Mouse (Mus musculus) kidney, postnatal 14 days (tissue): ENCODE measurements around the gene Mtg2.

ENCODE experiments used
- DNase-seq: peaks from one replicate; pipeline ENCODE4 v3.0.0; 2022; ENCODE audit warnings: mixed read lengths

Gene Mtg2

GRCm38 (mm10) chr2:180107081-180107480 is 36.7 kb downstream of the Mtg2 start:
- DNase-seq = no peak

DNA sequence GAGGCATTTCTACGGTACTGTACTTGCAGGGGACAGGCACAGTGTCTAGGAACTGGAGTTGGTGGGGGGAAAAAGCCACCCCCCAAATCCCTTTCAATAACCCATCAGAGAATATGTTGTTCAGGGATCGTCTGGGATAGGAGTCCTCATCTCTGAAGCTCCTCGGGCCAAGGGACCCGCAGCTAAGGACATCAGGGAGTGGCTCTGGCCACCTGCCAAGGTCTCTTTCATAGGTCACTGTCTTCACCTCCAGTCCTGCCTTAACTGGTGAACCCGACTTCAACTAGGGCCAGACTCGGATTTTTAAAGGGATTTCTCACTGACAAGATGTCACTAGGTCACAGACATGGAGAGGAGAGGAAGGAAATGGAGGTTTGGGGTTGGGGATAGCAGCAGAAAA is 37.9 kb downstream of the Mtg2 start:
- no peak for DNase-seq

DNA sequence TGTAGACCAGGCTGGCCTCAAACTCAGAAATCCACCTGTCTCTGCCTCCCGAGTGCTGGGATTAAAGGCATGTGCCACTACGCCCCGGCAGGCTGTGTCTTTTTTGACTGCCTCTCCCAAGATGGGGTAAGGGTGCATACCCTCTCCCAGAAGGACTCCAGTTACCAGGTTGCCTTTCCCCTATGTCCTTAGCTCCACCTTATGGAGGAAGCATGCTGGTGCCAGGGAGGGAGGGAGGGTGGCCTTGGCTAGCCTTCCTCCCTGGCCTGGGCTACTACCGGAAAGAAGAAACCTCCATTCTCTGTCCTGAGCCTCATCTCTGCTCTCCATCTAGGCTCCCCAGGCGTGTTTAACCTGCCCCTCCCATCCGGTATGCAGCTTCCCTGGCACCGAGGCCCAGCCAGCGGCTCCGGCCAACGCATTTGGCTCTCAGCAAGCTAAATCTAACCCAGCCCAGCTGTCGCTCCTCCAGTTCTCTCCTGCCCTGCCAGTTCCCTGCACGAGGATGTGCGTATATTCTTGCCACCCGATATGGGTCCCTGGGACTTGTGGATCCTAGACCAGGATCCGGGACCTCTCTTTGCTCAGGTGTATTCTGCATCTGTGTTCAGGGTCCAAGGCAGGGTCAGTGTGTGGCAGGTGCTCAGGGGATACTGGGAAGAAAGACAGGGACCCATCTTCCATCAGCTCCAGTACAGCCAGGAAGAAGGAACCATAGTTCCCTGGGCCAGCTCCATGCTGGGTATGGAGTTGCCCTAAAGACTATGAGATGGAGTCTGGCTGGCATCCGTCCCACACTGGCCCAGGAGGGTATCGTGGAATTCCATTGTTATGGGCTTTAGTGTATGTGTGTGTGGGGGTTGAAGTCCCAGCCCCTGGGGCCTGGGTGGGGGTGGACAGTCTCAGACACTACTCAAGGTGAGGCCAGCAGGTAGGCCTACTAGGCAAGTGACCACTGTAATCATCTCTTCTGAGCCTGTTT is 43.8 kb downstream of the Mtg2 start:
- DNase-seq = no peak

- peak; percentile 65 for DNase-seq
These were observed 44.9 kb downstream of the Mtg2 start for GRCm38 (mm10) chr2:180115279-180115678.

GRCm38 (mm10) chr2:180116081-180116493 is 45.7 kb downstream of the Mtg2 start:
- DNase-seq = no peak

- DNase-seq = no peak
These were observed 46.5 kb downstream of the Mtg2 start for GRCm38 (mm10) chr2:180116741-180117484.

- DNase-seq = no peak
These were observed 47.3 kb downstream of the Mtg2 start for GRCm38 (mm10) chr2:180117485-180118194.

DNA sequence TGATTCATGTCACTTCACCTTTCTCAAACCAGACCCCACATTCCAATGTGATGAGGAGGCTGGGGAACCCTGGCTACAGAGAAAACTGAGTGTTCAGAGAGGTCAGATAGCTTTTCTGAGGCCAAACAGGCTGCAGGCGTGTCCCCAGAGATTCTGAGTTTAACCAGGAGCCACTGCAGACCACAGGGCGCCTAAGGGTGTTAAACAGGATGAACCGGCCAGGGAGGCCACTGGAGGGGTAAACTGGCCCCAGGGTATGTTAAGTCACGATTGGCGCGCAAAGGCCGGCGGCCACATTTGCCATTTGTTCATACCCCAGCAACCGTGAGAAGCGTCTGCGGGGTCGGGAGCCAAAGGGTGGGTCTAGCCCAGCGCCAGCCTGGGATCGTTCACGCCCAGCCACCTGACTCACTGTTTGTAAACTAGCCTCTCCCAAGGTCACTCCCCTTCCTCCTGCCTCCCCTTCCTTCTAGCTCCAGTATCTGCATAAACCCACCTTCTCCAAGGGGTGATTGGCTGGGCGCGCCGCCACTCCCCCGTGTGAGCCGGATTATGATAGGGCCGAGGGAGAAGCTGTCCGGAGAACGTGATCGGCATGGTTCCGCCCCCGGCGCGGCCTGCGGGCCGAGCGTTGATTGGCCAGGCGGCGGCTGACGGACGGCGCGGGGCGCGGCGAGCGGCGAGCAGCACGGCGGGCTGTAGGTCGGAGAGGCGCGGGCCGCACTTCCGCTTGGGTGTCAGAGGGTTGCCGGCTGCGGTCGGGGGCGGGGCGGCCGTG is 48.5 kb downstream of the Mtg2 start, which contains the start of gene Osbpl2:
Gene Osbpl2, plus strand, starts transcription at position 646 of the 778 bp plus-strand sequence.
- DNase-seq = peak; percentile 100

DNA sequence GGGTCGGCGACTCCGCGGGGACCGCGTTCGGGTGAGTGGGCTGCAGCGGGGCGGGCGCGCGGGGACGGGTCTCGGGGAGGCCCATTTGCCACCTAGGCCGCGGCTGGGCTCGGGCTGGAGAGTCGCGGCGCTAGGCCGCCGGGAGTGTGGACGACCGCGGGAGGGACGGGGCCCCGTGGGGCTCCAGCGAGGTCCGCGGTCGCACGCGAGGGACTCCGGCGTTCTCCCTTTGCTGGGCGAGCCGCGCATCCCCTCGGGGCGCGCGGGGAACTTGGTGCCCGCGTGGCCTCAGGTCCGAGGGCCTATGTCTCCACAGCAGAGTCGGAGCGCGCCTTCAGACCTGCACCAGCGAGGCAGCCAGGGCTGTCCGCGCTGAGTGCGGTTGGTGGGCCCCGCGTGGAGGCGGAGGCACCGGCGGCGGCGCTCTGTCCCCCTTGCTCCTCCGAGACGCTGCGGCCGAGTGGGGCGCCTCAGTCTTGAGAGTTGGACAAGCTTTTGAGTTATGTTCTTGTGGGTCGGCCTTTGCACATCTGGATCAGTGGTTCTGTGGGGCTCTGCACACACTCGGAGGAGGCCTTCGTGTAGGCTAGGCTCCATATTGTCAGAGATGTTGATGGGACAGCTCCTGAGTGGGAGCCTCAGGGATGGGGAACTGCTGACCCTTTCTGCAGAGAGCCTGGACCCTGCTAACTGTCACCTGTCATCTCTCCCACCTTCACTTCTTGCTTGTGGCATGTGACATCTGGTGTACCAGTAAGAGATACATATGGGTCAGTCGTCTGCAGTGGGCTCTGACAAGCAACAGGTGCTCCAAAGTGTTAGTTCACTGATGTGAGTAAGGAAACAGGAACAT is 49.3 kb downstream of the Mtg2 start:
- no peak for DNase-seq

- no peak for DNase-seq
These were observed 49.9 kb downstream of the Mtg2 start for GRCm38 (mm10) chr2:180120292-180120761.

DNA sequence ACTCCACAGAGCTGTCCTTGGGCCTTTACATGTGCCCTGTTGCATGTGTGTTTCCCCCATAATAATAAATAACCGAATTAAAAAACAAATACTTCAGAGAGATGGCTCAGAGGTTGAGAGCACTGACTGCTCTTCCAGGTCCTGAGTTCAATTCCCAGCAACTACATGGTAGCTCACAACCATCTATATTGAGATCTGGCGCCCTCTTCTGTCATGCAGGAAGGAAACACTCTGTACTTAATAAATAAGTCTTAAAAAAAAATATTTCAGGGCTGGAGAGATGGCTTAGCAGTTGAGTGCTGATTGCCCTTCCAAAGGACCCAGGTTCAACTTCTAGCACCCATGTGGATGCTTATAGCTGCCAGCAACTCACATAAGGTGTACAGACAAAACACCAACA is 53.8 kb downstream of the Mtg2 start:
- no peak for DNase-seq

DNA sequence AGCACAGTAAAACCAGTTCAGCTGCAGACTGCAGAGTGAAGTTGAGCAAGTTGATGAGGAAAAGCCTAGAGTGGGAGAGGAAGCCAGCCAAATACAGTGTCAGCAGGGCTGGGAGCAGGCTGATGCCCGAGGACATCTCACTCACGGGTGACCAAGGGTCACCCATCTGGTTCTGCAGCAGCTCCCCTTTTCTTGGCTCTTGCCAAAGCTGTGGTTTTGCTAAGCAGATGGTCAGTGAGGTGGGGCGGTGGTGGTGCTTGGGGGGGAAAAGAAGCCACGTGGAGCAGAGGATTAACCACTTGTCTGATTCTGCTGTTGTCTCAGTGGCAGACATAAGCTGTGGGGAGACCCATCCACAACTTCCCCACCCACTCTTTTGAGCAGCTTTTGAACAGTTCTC is 55.8 kb downstream of the Mtg2 start:
- peak; percentile 38 for DNase-seq

DNA sequence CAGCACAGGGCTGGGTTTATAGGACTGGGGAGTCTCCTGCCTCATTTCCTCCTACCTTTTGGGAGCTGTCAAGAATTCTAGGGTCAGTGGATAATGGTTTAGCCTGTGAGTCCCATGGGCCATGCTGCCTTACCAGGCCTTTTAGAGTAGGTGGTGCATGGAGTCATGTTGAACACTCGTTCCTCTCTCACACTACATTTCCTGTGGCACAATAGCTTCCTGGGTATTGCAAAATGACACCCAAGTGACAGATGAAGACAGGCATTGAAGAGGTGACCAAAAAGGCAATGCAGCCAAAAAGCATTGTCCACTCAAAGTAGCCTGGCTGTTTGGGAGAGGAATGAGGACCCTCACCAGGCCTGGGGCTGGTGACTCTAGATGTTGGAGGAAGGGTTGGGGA is 57.3 kb downstream of the Mtg2 start:
- no peak for DNase-seq

DNA sequence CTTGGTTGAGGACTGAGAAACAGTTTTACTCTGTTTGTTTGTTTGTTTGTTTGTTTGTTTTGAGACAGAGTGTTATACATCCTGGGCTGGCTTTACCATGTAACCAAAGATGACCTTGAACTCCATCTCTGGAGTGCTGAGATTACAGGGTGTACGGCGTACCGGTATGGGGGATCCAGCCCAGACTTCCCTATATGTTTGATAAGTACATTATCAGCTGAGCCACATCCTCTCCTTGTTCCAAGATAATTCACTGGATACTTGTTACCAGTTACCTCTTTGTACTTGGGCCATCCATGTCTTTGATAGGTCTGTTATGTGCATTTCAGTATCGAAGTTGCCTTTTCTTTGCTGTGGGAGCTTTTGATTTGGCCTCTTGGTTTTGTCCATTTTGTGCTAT is 62.8 kb downstream of the Mtg2 start:
- DNase-seq = no peak

DNA sequence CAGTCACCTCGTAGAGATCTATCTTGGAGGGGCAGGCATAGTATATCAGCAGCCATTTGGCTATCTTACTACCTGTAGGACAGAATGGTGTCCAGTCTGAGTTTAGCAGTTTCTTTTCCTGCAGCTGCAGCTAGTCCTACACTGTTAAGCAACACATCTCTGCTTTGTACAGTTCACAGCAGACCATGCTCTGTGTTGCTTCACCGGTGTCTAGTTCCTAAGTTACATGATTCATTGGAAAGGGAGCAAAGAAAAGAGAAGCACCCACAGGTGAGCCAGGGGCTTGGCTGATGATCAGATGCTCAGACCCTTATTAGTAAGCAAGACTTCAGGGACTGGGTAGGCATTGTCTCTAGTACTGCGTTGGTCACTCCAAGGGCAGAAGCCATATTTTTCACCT is 63.5 kb downstream of the Mtg2 start:
- no peak for DNase-seq

DNA sequence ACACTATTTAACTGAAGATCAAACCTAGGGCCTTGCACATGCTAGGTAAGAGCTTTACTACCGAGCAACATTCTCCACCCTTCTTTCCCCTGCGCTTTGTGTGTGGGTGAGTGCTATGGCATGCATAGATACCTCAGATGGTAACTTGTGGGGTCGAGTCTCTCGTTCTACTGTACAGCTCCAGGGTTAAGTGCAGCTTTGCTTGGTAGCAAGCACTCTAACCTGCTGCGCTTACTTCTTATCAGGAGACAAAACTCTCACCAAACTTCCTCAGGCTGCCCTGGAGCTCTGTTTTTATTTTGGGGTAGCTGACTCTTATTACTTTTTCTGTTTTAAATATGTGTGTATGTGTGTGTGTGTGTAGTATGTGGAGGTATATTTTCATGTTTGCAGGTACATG is 65.0 kb downstream of the Mtg2 start:
- no peak for DNase-seq
